Comparison of ENCODE assay signal across 11 mouse cellular contexts in genomic region chr17:6741271-6741670, GRCm38 (mm10). TPM values are rescaled to one million over a fixed set of nuclear protein-coding genes. Genes with fewer than 3 reads are reported as not detected.
DNase-seq lines count a peak whose midpoint lies in the region.
"Had no signal": no experiment of that assay in that cellular context is flagged by ENCODE, and none has a peak within 500 bp of the region (broad histone marks: within the 10 kb centered on the region; RNA-seq: fewer than 3 reads in every experiment).

No protein-coding gene starts in this region.

- intact Hi-C loops in gastrocnemius, postnatal 14 days (cut with DNase I; ENCODE audit: low total_unique reads) = no loop called here

- peak; percentile 22 for DNase-seq in gastrocnemius, postnatal 10 days
- DNase-seq in gastrocnemius, postnatal 14 days = no peak
- peak; percentile 28 to 43 for DNase-seq in layer of hippocampus, adult 18-20 months (ENCODE audit: low spot score in 2 of 2)
- DNase-seq in layer of hippocampus, adult 11-12 months (ENCODE audit: low spot score) = no peak
- DNase-seq in urinary bladder, postnatal 14 days (ENCODE audit: low spot score) = peak; percentile 2
- DNase-seq in urinary bladder, postnatal 36 days (ENCODE audit: low spot score in 2 of 2) = no peak
- DNase-seq in right cerebral cortex, postnatal 10 days (ENCODE audit: low spot score in 2 of 2) = no peak
- no peak for DNase-seq in right cerebral cortex, postnatal 36 days (ENCODE audit: low spot score in 2 of 2)
- DNase-seq: adrenal gland, adult 2 months; lung, postnatal 36 days; right cerebral cortex, postnatal 14 days had no signal

RNA-seq across cellular contexts. Expression of gene Ezr, which starts 41.3 kb away (rescaled TPM):
- 10 to 100 TPM; 24.0 to 24.9 TPM for total RNA-seq in gastrocnemius, postnatal 10 days (2021)
- total RNA-seq in gastrocnemius, postnatal 14 days (2021) = 10 to 100 TPM; 10.3 to 16.5 TPM
- 10 to 100 TPM; 49.2 to 53.6 TPM for total RNA-seq in layer of hippocampus, adult 18-20 months (2021)

Comparison
In these comparisons a context has a peak if more than half of its experiments do, and no peak if none do; other contexts are left out.
1. DNase-seq: peak in gastrocnemius, postnatal 10 days (single experiment), layer of hippocampus, adult 18-20 months (2 of 2) and urinary bladder, postnatal 14 days (single experiment); none in gastrocnemius, postnatal 14 days (single experiment), layer of hippocampus, adult 11-12 months (single experiment), urinary bladder, postnatal 36 days (0 of 2), right cerebral cortex, postnatal 10 days (0 of 2) and right cerebral cortex, postnatal 36 days (0 of 2).